ENCODE assay signal across 7 mouse cellular contexts in genomic region chr7:79283671-79283941, GRCm38 (mm10). TPM values are rescaled to one million over a fixed set of nuclear protein-coding genes. Genes with fewer than 3 reads are reported as not detected.
DNase-seq lines count a peak whose midpoint lies in the region; ATAC-seq and TF ChIP-seq lines count a peak whose summit lies in the region.
"Not testable (repeated sequence)": the region's sequence is repeated elsewhere in the genome, so short reads cannot be mapped to it uniquely, and the experiment has no call there.

No protein-coding gene starts in this region.

- H3K36me3 ChIP-seq in heart, embryonic 10.5 days; hindbrain, postnatal 0 days (ENCODE audit: insufficient read depth, low read length); liver, postnatal 0 days (replicated peaks; ENCODE audit: insufficient read depth, low read length): not testable (repeated sequence)
- H3K36me3 ChIP-seq in liver, embryonic 13.5 days = peaks cover 20% of the 10 kb centered on the region

- not testable (repeated sequence) for H3K4me2 ChIP-seq in hindbrain, postnatal 0 days (ENCODE audit: low read depth, low read length)
- peak overlapping the region; percentile 59 for H3K4me2 ChIP-seq in liver, embryonic 13.5 days
- H3K4me2 ChIP-seq in liver, postnatal 0 days (ENCODE audit: low read depth, low read length) = peak overlapping the region; percentile 16; the same call in 1 of the 2 replicates

- not testable (repeated sequence) for H3K4me3 ChIP-seq in cortical plate, adult 2 months (ENCODE audit: insufficient read depth, low read length); heart, embryonic 10.5 days; hindbrain, postnatal 0 days (ENCODE audit: low read length); left cerebral cortex, adult 2 months; liver, embryonic 13.5 days (replicated peaks); liver, postnatal 0 days (ENCODE audit: low read depth, low read length)

- not testable (repeated sequence) for H3K27me3 ChIP-seq in heart, embryonic 10.5 days (ENCODE audit: insufficient read depth, poor library complexity, severe bottlenecking); hindbrain, postnatal 0 days (ENCODE audit: insufficient read depth, low read length); liver, embryonic 13.5 days; liver, postnatal 0 days (ENCODE audit: insufficient read depth, low read length)

- intact Hi-C loops in left cerebral cortex, adult 2 months (cut with DNase I) = not testable (repeated sequence)

- not testable (repeated sequence) for TF ChIP-seq EP300 in liver, postnatal 0 days (IDR thresholded peaks at IDR 0.05; ENCODE audit: low read depth)

- TF ChIP-seq CTCF in cortical plate, adult 2 months (IDR thresholded peaks at IDR 0.05; ENCODE audit: extremely low read depth, insufficient read depth, low read length); hindbrain, postnatal 0 days (IDR thresholded peaks at IDR 0.05; ENCODE audit: low read depth); left cerebral cortex, adult 2 months (IDR thresholded peaks at IDR 0.05); liver, postnatal 0 days (IDR thresholded peaks at IDR 0.05; ENCODE audit: low read depth): not testable (repeated sequence)

- H3K9me3 ChIP-seq in heart, embryonic 10.5 days; hindbrain, postnatal 0 days (ENCODE audit: low read length); liver, embryonic 13.5 days (replicated peaks); liver, postnatal 0 days (ENCODE audit: low read length): not testable (repeated sequence)

- 59% methylated on average over 1 of the region's 1 CpGs for WGBS in heart, embryonic 10.5 days
- WGBS in hindbrain, postnatal 0 days = 76% methylated on average over 1 of the region's 1 CpGs
- WGBS in liver, embryonic 13.5 days (ENCODE audit: insufficient replicate concordance) = 14% methylated on average over 1 of the region's 1 CpGs
- 47% methylated on average over 1 of the region's 1 CpGs for WGBS in liver, postnatal 0 days (ENCODE audit: insufficient replicate concordance)

- peaks cover 43% of the 10 kb centered on the region for H3K4me1 ChIP-seq in cortical plate, adult 2 months (ENCODE audit: control insufficient read depth, insufficient read depth, low read length)
- peaks cover 61% of the 10 kb centered on the region for H3K4me1 ChIP-seq in heart, embryonic 10.5 days
- peaks cover 19% of the 10 kb centered on the region; the same call in 1 of the 2 replicates for H3K4me1 ChIP-seq in hindbrain, postnatal 0 days (ENCODE audit: insufficient read depth, low read length)
- peaks cover 98% of the 10 kb centered on the region for H3K4me1 ChIP-seq in liver, embryonic 13.5 days (replicated peaks)
- H3K4me1 ChIP-seq in liver, postnatal 0 days (ENCODE audit: insufficient read depth) = peaks cover 62% of the 10 kb centered on the region

- not testable (repeated sequence) for ATAC-seq in hindbrain, postnatal 0 days
- peak; percentile 71 for ATAC-seq in liver, embryonic 13.5 days (ENCODE audit: low read depth)
- peak; percentile 11; the same call in 1 of the 2 replicates for ATAC-seq in liver, postnatal 0 days
- peak; percentile 31 for ATAC-seq in megakaryocyte-erythroid progenitor cell, adult 5-6 weeks (replicated peaks; ENCODE audit: low FRiP score, low TSS enrichment, poor library complexity, severe bottlenecking)

- H3K27ac ChIP-seq in cortical plate, adult 2 months (ENCODE audit: insufficient read depth, low read length) = peak overlapping the region; percentile 28
- peak overlapping the region; percentile 59; the same call in 1 of the 2 replicates for H3K27ac ChIP-seq in heart, embryonic 10.5 days
- H3K27ac ChIP-seq in hindbrain, postnatal 0 days = peak overlapping the region; percentile 7; the same call in 1 of the 2 replicates
- H3K27ac ChIP-seq in left cerebral cortex, adult 2 months = peak overlapping the region; percentile 70
- H3K27ac ChIP-seq in liver, embryonic 13.5 days = peak overlapping the region; percentile 82
- H3K27ac ChIP-seq in liver, postnatal 0 days (ENCODE audit: low read depth) = not testable (repeated sequence)

- not testable (repeated sequence) for DNase-seq in heart, embryonic 10.5 days (ENCODE audit: low spot score); hindbrain, postnatal 0 days (ENCODE audit: low spot score); left cerebral cortex, adult 2 months (ENCODE audit: extremely low spot score in 1 of 2, low spot score in 2 of 2); liver, embryonic 13.5 days; liver, postnatal 0 days

- not testable (repeated sequence) for TF ChIP-seq POLR2A in cortical plate, adult 2 months (IDR thresholded peaks at IDR 0.05; ENCODE audit: extremely low read depth, insufficient read depth, low read length)

- H3K9ac ChIP-seq in hindbrain, postnatal 0 days (replicated peaks; ENCODE audit: low read length); liver, postnatal 0 days (replicated peaks): not testable (repeated sequence)
- H3K9ac ChIP-seq in liver, embryonic 13.5 days = peak overlapping the region; percentile 58; the same call in 1 of the 2 replicates

RNA-seq across cellular contexts. Expression of gene Abhd2, which starts 10.6 kb away (rescaled TPM):
- 43.1 and 43.5 TPM in 2 replicates for polyA plus RNA-seq in cortical plate, adult 2 months (2012; rRNA removed)
- polyA plus RNA-seq in heart, embryonic 10.5 days (2016; fragmentation: Nextera tagmentation; extraction: Ambion mirVana) = 4.7 and 5.4 TPM in 2 replicates
- total RNA-seq in hindbrain, postnatal 0 days (2014; rRNA removed) = 92.3 and 100 TPM in 2 replicates
- polyA plus RNA-seq in hindbrain, postnatal 0 days (2015; fragmentation: Nextera tagmentation; extraction: Ambion mirVana) = 23.7 and 23.9 TPM in 2 replicates
- total RNA-seq in left cerebral cortex, adult 2 months (2021) = 100 to 1,000 TPM; 103 to 116 TPM
- polyA plus RNA-seq in liver, embryonic 13.5 days (2015; fragmentation: Nextera tagmentation; extraction: Ambion mirVana) = 8.2 and 11.9 TPM in 2 replicates
- 38.2 and 49.3 TPM in 2 replicates for polyA plus RNA-seq in liver, postnatal 0 days (2015; fragmentation: Nextera tagmentation; extraction: Ambion mirVana)
- 23.6 and 25.4 TPM in 2 replicates for total RNA-seq in megakaryocyte-erythroid progenitor cell, adult 5-6 weeks (2014; fragmentation: Nextera tagmentation)
- 13.0 and 13.9 TPM in 2 replicates for total RNA-seq in megakaryocyte-erythroid progenitor cell, adult 5-6 weeks (2017)
